Mouse (Mus musculus): ENCODE results near the gene Ftsj3. TPM values are rescaled to one million over a fixed set of nuclear protein-coding genes. Genes with fewer than 3 reads are reported as not detected.
A peak's percentile ranks its signal among the peaks of the same experiment; 100 is the strongest.
"Not testable (repeated sequence)": the region's sequence is repeated elsewhere in the genome, so short reads cannot be mapped to it uniquely, and the experiment has no call there.

Ftsj3 gene
- polyA plus RNA-seq, 1 experiment from 2014 or later: 34.1 TPM

- peak within 1 kb of the TSS; percentile 70 for H3K4me2 ChIP-seq
- WGBS: under 1% methylated on average over 70 of the region's 70 CpGs
- peak within 1 kb of the TSS; percentile 96 for H3K27ac ChIP-seq
- peak; percentile 96 for ATAC-seq (replicated peaks)
- H3K4me3 ChIP-seq: peak within 1 kb of the TSS; percentile 92
- H3K9ac ChIP-seq: peak within 1 kb of the TSS; percentile 92
- no peaks in the 10 kb centered on the region for H3K27me3 ChIP-seq (replicated peaks)
- peaks cover 54% of the 10 kb centered on the region for H3K4me1 ChIP-seq
- H3K36me3 ChIP-seq (replicated peaks): peaks cover 8% of the 10 kb centered on the region; the same call in 1 of the 2 replicates
- no peaks in the 10 kb centered on the region for H3K9me3 ChIP-seq
Observed at GRCm38 (mm10) chr11:106216730-106217490, 39.0 kb downstream of the Ftsj3 start, which contains the start of gene Ddx42. Gene Ddx42 (plus strand): TSS chr11:106216926.

GRCm38 (mm10) chr11:106215927-106216729 lies 39.8 kb downstream of the Ftsj3 start, which contains the start of gene Ccdc47:
Gene Ccdc47 (minus strand): TSS chr11:106216344.
- peak; percentile 98 for ATAC-seq (replicated peaks)
- Histone ChIP-seq H3K27ac (peak within 1 kb of the TSS; percentile 96), H3K36me3 (replicated peaks) (peaks cover 14% of the 10 kb centered on the region; the same call in 1 of the 2 replicates), H3K4me2 (peak within 1 kb of the TSS; percentile 70), H3K9me3 (no peaks in the 10 kb centered on the region), H3K4me1 (peaks cover 54% of the 10 kb centered on the region), H3K9ac (peak within 1 kb of the TSS; percentile 92), H3K27me3 (replicated peaks) (no peaks in the 10 kb centered on the region), H3K4me3 (peak within 1 kb of the TSS; percentile 92)
- 0% methylated on average over 46 of the region's 46 CpGs for whole genome bisulfite sequencing

- peak overlapping the region; percentile 68 for H3K9ac ChIP-seq
- peaks cover 50% of the 10 kb centered on the region for H3K4me1 ChIP-seq
- peak overlapping the region; percentile 96 for H3K27ac ChIP-seq
- peak overlapping the region; percentile 92 for H3K4me3 ChIP-seq
- 32% methylated on average over 7 of the region's 7 CpGs for WGBS
- H3K4me2 ChIP-seq: peak overlapping the region; percentile 70
- ATAC-seq (replicated peaks): no peak
- H3K27me3 ChIP-seq (replicated peaks): no peaks in the 10 kb centered on the region
- H3K9me3 ChIP-seq: no peaks in the 10 kb centered on the region
- H3K36me3 ChIP-seq (replicated peaks): peaks cover 19% of the 10 kb centered on the region
Observed at GRCm38 (mm10) chr11:106215450-106215859, 40.4 kb downstream of the Ftsj3 start.

- peak overlapping the region; percentile 68; the same call in 1 of the 2 replicates for H3K9ac ChIP-seq
- 91% methylated on average over 5 of the region's 5 CpGs for WGBS
Observed at GRCm38 (mm10) chr11:106214856-106215255, 41.0 kb downstream of the Ftsj3 start.

GRCm38 (mm10) chr11:106212771-106213170 lies 43.1 kb downstream of the Ftsj3 start:
- no peak overlapping the region for H3K9ac ChIP-seq
- WGBS: 93% methylated on average over 8 of the region's 8 CpGs
- no peak overlapping the region for H3K4me2 ChIP-seq
- H3K4me1 ChIP-seq: peaks cover 26% of the 10 kb centered on the region
- no peak overlapping the region for H3K27ac ChIP-seq
- H3K27me3 ChIP-seq (replicated peaks): no peaks in the 10 kb centered on the region
- no peaks in the 10 kb centered on the region for H3K9me3 ChIP-seq
- no peak overlapping the region for H3K4me3 ChIP-seq
- H3K36me3 ChIP-seq (replicated peaks): peaks cover 39% of the 10 kb centered on the region
- no peak for ATAC-seq (replicated peaks)

More at GRCm38 (mm10) chr11:106214856-106215255, 41.0 kb downstream of the Ftsj3 start:
- peak overlapping the region; percentile 70 for H3K4me2 ChIP-seq
- H3K4me1 ChIP-seq: peaks cover 45% of the 10 kb centered on the region
- H3K9me3 ChIP-seq: no peaks in the 10 kb centered on the region
- H3K27ac ChIP-seq: no peak overlapping the region
- H3K36me3 ChIP-seq (replicated peaks): peaks cover 24% of the 10 kb centered on the region
- H3K4me3 ChIP-seq: peak overlapping the region; percentile 92; the same call in 1 of the 2 replicates
- ATAC-seq (replicated peaks): no peak
- no peaks in the 10 kb centered on the region for H3K27me3 ChIP-seq (replicated peaks)

GRCm38 (mm10) chr11:106202123-106202465 lies 53.8 kb downstream of the Ftsj3 start, which contains the start of gene Strada:
Gene Strada (minus strand): TSS chr11:106202168.
- no peak within 1 kb of the TSS for H3K4me2 ChIP-seq
- no peaks in the 10 kb centered on the region for H3K9me3 ChIP-seq
- WGBS: 82% methylated on average over 5 of the region's 5 CpGs
- H3K36me3 ChIP-seq (replicated peaks): peaks cover 70% of the 10 kb centered on the region
- no peak within 1 kb of the TSS for H3K9ac ChIP-seq
- H3K27me3 ChIP-seq (replicated peaks): no peaks in the 10 kb centered on the region
- ATAC-seq (replicated peaks): no peak
- H3K4me1 ChIP-seq: no peaks in the 10 kb centered on the region
- H3K4me3 ChIP-seq: no peak within 1 kb of the TSS
- no peak within 1 kb of the TSS for H3K27ac ChIP-seq

GRCm38 (mm10) chr11:106201337-106202122 lies 54.3 kb downstream of the Ftsj3 start:
- ATAC-seq (replicated peaks): no peak
- no peak overlapping the region for H3K4me3 ChIP-seq
- H3K4me1 ChIP-seq: no peaks in the 10 kb centered on the region
- H3K4me2 ChIP-seq: no peak overlapping the region
- no peaks in the 10 kb centered on the region for H3K9me3 ChIP-seq
- 94% methylated on average over 19 of the region's 19 CpGs for WGBS
- no peak overlapping the region for H3K9ac ChIP-seq
- H3K27me3 ChIP-seq (replicated peaks): no peaks in the 10 kb centered on the region
- H3K27ac ChIP-seq: no peak overlapping the region
- peaks cover 66% of the 10 kb centered on the region for H3K36me3 ChIP-seq (replicated peaks)

- 91% methylated on average over 6 of the region's 6 CpGs for WGBS
- Histone ChIP-seq H3K9ac (no peak overlapping the region), H3K27ac (no peak overlapping the region), H3K4me2 (no peak overlapping the region), H3K4me1 (no peaks in the 10 kb centered on the region), H3K4me3 (no peak overlapping the region), H3K9me3 (no peaks in the 10 kb centered on the region), H3K36me3 (replicated peaks) (peaks cover 60% of the 10 kb centered on the region), H3K27me3 (replicated peaks) (no peaks in the 10 kb centered on the region)
- no peak for ATAC-seq (replicated peaks)
Observed at GRCm38 (mm10) chr11:106200756-106201155, 55.1 kb downstream of the Ftsj3 start.

- not testable (repeated sequence) for ATAC-seq (replicated peaks); H3K4me1 ChIP-seq; H3K9me3 ChIP-seq; H3K4me2 ChIP-seq; H3K27ac ChIP-seq; H3K9ac ChIP-seq; H3K27me3 ChIP-seq (replicated peaks); H3K4me3 ChIP-seq
- peaks cover 53% of the 10 kb centered on the region for H3K36me3 ChIP-seq (replicated peaks)
- 95% methylated on average over 7 of the region's 7 CpGs for WGBS
Observed at GRCm38 (mm10) chr11:106199997-106200396, 55.9 kb downstream of the Ftsj3 start.

All from midbrain, embryonic 15.5 days (tissue).